ENCODE assay signal across 23 mouse cellular contexts in genomic region chr1:85697721-85698493, GRCm38 (mm10). TPM values are rescaled to one million over a fixed set of nuclear protein-coding genes. Genes with fewer than 3 reads are reported as not detected.
DNase-seq lines count a peak whose midpoint lies in the region; ATAC-seq lines count a peak whose summit lies in the region.
"Had no signal": no experiment of that assay in that cellular context is flagged by ENCODE, and none has a peak within 500 bp of the region (broad histone marks: within the 10 kb centered on the region; RNA-seq: fewer than 3 reads in every experiment).

No protein-coding gene starts in this region.

- no peak overlapping the region for H3K4me3 ChIP-seq in hindbrain, embryonic 10.5 days
- H3K4me3 ChIP-seq: embryonic facial prominence, embryonic 15.5 days; heart, embryonic 13.5 days; midbrain, embryonic 15.5 days; myocyte; neural tube, embryonic 15.5 days had no signal

- H3K36me3 ChIP-seq in hindbrain, embryonic 10.5 days, result no peaks in the 10 kb centered on the region
- H3K36me3 ChIP-seq: embryonic facial prominence, embryonic 15.5 days; heart, embryonic 13.5 days; midbrain, embryonic 15.5 days; neural tube, embryonic 15.5 days had no signal

- H3K27ac ChIP-seq in hindbrain, embryonic 10.5 days, result no peak overlapping the region
- H3K27ac ChIP-seq: embryonic facial prominence, embryonic 15.5 days; heart, embryonic 13.5 days; midbrain, embryonic 15.5 days; neural tube, embryonic 15.5 days had no signal

- DNase-seq in 416B (ENCODE audit: low read depth), result peak; percentile 41
- peak; percentile 40 to 53 for DNase-seq in B cell, adult 2 months
- no peak for DNase-seq in right cerebral cortex, adult 2 months (ENCODE audit: low spot score in 2 of 2)
- DNase-seq in hindbrain, embryonic 10.5 days (ENCODE audit: low spot score), result no peak
- no peak for DNase-seq in Muller cell, postnatal 12 days (ENCODE audit: inconsistent ontology term)
- DNase-seq: adrenal gland, postnatal 10 days; cerebellum, adult 11 months; cerebellum, postnatal 25 days; forebrain, postnatal 0 days; gastrocnemius, postnatal 36 days; heart, postnatal 36 days; kidney, adult 8-10 months; kidney, postnatal 36 days; lung, adult 18-20 months; lung, postnatal 14 days had no signal

- H3K27me3 ChIP-seq in hindbrain, embryonic 10.5 days (ENCODE audit: insufficient read depth, poor library complexity, severe bottlenecking), result no peaks in the 10 kb centered on the region
- H3K27me3 ChIP-seq: embryonic facial prominence, embryonic 15.5 days; heart, embryonic 13.5 days; midbrain, embryonic 15.5 days; neural tube, embryonic 15.5 days had no signal

- H3K9me3 ChIP-seq in hindbrain, embryonic 10.5 days, result no peaks in the 10 kb centered on the region
- H3K9me3 ChIP-seq: embryonic facial prominence, embryonic 15.5 days; heart, embryonic 13.5 days; midbrain, embryonic 15.5 days; neural tube, embryonic 15.5 days had no signal

- WGBS in hindbrain, embryonic 10.5 days, result 85% methylated on average over 4 of the region's 4 CpGs

- no peaks in the 10 kb centered on the region for H3K4me1 ChIP-seq in hindbrain, embryonic 10.5 days (replicated peaks)
- H3K4me1 ChIP-seq: embryonic facial prominence, embryonic 15.5 days; midbrain, embryonic 15.5 days; neural tube, embryonic 15.5 days had no signal

- peak; percentile 50 for ATAC-seq in activated CD4-positive, CD25-positive, alpha-beta regulatory T cell, adult 4 months
- peak; percentile 60 for ATAC-seq in megakaryocyte progenitor cell, adult 5-6 weeks (replicated peaks; ENCODE audit: poor library complexity)
- ATAC-seq: forebrain, postnatal 0 days; midbrain, embryonic 15.5 days; Patski had no signal

RNA-seq across cellular contexts. Expression of gene Sp100, which starts 48.1 kb away (rescaled TPM):
- polyA plus RNA-seq in activated CD4-positive, CD25-positive, alpha-beta regulatory T cell, adult 4 months (2017; shearing (Covaris generic)), result 1,000 to 10,000 TPM in 1 of 2 experiments, 100 to 1,000 TPM in 1; 907 to 1,062 TPM
- 126 and 135 TPM in 2 replicates for total RNA-seq in megakaryocyte progenitor cell, adult 5-6 weeks (2015)
- total RNA-seq in megakaryocyte progenitor cell, adult 5-6 weeks (2017), result 63.4 and 82.1 TPM in 2 replicates
- 0.29 and 0.58 TPM in 2 replicates for polyA plus RNA-seq in hindbrain, embryonic 10.5 days (2016; fragmentation: Nextera tagmentation; extraction: Ambion mirVana)

Comparison
In these comparisons a context has a peak if more than half of its experiments do, and no peak if none do; other contexts are left out.
1. DNase-seq: peak in 416B (single experiment) and B cell, adult 2 months (2 of 2); none in right cerebral cortex, adult 2 months (0 of 2), hindbrain, embryonic 10.5 days (single experiment) and Muller cell, postnatal 12 days (single experiment).
2. RNA of gene Sp100, which starts 48.1 kb away (polyA plus RNA-seq): 907 to 1,062 TPM in activated CD4-positive, CD25-positive, alpha-beta regulatory T cell, adult 4 months; 0.29 to 0.58 TPM in hindbrain, embryonic 10.5 days; every median in the first group is over 100 times any median in the second.